Mouse (Mus musculus): ENCODE results near the gene Lrba. TPM values are rescaled to one million over a fixed set of nuclear protein-coding genes. Genes with fewer than 3 reads are reported as not detected.

The Lrba gene
- polyA plus RNA-seq, 1 experiment from 2014 or later: 7.5 TPM

DNA sequence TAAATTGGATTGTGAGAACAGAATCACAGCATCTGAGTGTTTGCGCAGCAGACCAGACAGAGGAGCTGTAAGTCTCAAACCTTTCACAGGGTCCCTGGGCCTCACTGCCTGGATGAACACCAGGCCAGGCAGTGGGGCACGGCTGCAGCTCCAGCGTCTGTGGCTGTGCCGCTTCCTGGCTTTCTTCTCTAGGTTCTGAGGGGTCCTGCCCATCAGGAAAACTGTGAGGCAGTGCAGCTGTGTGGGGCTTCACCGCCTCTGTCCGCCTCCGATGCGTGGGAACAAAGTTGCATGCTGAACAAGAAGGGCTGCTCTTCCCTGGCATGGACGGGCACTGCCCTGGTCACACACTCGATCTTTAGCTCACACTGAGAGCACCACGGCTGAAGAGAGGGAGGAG is 560.5 kb downstream of the Lrba start:
- H3K9me3 ChIP-seq: no peaks in the 10 kb centered on the region
- ATAC-seq (ENCODE audit: low FRiP score): no peak
- H3K4me2 ChIP-seq: no peak overlapping the region
- WGBS: 80% methylated on average over 11 of the region's 11 CpGs
- H3K4me1 ChIP-seq (replicated peaks): peaks cover 36% of the 10 kb centered on the region
- H3K9ac ChIP-seq: no peak overlapping the region
- H3K36me3 ChIP-seq: peaks cover 61% of the 10 kb centered on the region
- no peak overlapping the region for H3K4me3 ChIP-seq
- H3K27me3 ChIP-seq: no peaks in the 10 kb centered on the region
- peak overlapping the region; percentile 35; the same call in 1 of the 2 replicates for H3K27ac ChIP-seq

DNA sequence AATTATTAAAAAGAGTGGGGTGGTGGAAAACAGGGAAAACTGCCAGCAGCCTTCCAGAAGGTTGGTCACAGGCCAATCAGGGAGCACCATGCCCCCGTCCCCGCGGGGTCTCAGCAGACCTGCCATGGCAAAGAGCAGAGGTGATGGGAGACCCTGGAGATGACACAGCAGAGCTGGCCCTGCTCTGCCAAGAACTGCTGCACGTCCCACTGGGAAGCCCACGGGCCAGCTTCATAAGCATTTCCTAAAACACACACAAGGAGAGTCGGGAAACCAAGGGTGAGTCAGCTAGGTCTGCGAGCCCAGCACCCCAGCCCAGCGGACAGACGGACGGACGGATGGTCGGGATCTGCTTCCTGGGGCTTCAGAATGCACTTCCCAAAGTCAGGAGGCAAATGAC is 561.8 kb downstream of the Lrba start:
- Histone ChIP-seq H3K4me1 (replicated peaks) (peaks cover 36% of the 10 kb centered on the region), H3K4me2 (no peak overlapping the region), H3K27me3 (no peaks in the 10 kb centered on the region), H3K27ac (peak overlapping the region; percentile 73), H3K9ac (no peak overlapping the region), H3K36me3 (peaks cover 61% of the 10 kb centered on the region), H3K9me3 (no peaks in the 10 kb centered on the region), H3K4me3 (no peak overlapping the region)
- no peak for ATAC-seq (ENCODE audit: low FRiP score)
- WGBS: 89% methylated on average over 12 of the region's 12 CpGs

DNA sequence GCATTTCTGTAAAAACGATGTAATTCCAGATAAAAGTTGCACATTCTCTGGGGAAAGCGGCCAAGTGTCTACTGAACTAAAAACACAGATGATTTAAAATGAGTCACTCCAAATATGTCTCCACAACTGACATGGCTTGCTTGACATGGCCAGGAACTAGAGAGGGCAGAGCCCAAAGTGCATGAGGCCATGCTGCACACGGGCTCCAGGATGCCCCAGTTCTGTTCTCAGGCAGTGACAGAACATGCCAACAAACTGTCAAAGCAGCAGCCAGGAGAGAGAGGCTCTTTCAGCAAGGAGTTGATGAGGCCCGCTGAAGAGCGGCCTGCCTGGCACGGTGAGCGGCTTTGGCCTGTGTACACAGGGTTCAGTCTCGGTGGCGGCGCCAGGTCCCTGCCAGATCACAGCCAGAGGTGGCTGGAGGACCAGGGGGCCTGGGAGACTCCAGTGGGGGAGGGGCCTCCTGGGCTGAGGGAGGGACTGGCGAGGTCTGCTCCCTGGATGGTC is 562.4 kb downstream of the Lrba start:
- Histone ChIP-seq H3K4me2 (no peak overlapping the region), H3K4me3 (no peak overlapping the region), H3K4me1 (replicated peaks) (peaks cover 36% of the 10 kb centered on the region), H3K36me3 (peaks cover 64% of the 10 kb centered on the region), H3K9ac (0 out of 2 replicates have a peak overlapping the region, but pooled peaks have one; percentile 6), H3K27me3 (no peaks in the 10 kb centered on the region), H3K27ac (peak overlapping the region; percentile 73), H3K9me3 (no peaks in the 10 kb centered on the region)
- 61% methylated on average over 11 of the region's 11 CpGs for WGBS
- ATAC-seq (ENCODE audit: low FRiP score): peak; percentile 72

DNA sequence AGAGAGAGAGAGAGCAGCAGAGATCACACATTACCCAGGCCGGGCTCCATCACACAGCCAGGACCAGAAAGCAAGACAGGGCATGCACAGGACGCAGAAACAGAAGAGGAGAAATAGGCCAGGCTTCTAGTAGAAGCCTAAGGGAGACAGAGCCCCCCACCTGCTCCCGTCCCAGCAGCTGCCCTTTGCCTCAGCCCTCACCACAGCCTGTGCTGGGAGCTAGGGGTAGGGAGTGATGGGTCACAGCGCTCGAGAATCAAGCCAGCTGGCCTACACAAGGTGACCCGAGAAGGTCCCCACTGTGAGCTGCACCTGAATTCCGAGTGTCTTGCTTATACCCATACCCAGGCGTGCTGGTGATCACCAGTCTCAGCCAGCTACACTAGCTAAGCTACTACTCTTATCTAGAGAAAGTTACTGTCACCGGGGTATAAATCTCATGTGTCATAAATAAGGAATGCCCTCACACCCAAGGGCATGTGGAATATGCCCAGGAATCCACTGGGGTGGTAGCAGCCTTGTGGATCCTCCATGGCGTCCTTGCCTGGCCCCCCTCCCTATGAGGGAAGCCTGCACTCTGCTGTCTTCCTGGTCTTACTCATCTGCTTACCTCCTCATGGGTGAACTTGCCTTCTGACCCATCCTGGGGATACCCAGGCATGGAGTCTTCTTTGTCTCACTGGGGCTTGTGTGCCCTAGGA is 563.1 kb downstream of the Lrba start:
- Histone ChIP-seq H3K9me3 (no peaks in the 10 kb centered on the region), H3K27me3 (no peaks in the 10 kb centered on the region), H3K4me3 (no peak overlapping the region), H3K4me2 (no peak overlapping the region), H3K36me3 (peaks cover 70% of the 10 kb centered on the region), H3K9ac (peak overlapping the region; percentile 6; the same call in 1 of the 2 replicates), H3K4me1 (replicated peaks) (peaks cover 36% of the 10 kb centered on the region), H3K27ac (peak overlapping the region; percentile 73)
- ATAC-seq (ENCODE audit: low FRiP score): 0 out of 2 replicates have a peak, but pooled peaks have one; percentile 14
- 87% methylated on average over 10 of the region's 10 CpGs for WGBS

DNA sequence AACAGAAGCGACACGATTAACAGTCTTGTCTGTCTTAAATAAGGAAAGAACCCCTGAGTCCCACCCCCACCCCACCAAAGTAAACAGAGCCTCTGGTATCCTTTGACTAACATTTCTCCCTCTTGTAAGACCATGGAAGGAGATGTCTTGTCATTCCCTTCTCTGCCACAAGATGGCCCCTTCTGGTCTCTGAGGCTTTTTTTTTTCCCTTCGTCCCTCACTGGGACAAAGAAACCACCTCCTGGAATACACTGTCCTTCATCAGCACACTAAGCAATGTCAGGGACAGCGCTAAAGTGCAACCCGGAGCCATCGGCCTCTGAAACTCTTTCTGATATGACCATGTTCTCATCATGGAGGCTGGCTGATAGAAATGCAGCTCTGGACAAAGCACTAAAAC is 564.2 kb downstream of the Lrba start:
- Histone ChIP-seq H3K27ac (peak overlapping the region; percentile 80), H3K9ac (no peak overlapping the region), H3K36me3 (peaks cover 77% of the 10 kb centered on the region), H3K27me3 (no peaks in the 10 kb centered on the region), H3K4me1 (replicated peaks) (peaks cover 41% of the 10 kb centered on the region), H3K9me3 (no peaks in the 10 kb centered on the region), H3K4me3 (no peak overlapping the region), H3K4me2 (no peak overlapping the region)
- WGBS: 43% methylated on average over 6 of the region's 6 CpGs
- ATAC-seq (ENCODE audit: low FRiP score): no peak

DNA sequence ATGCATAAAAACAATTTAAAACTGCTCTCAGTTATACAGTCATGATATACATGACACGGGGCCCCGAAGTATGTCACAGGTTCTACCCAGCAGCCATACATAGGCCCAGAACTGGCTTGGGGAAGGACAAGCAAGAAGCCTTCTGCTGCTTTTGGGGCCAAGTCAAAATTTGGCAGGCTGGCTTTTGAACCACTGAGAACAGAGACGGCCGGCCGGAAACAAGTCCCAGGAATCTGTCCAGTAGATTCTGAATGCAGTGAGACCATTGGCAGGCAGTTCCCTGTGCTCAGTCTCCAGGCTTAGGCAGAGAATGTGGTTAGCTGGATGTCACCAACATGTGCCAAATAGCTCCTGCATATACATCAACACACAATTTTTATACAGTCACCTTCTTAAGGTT is 565.3 kb downstream of the Lrba start:
- no peaks in the 10 kb centered on the region for H3K9me3 ChIP-seq
- H3K4me3 ChIP-seq: no peak overlapping the region
- H3K36me3 ChIP-seq: peaks cover 73% of the 10 kb centered on the region
- WGBS: 86% methylated on average over 5 of the region's 5 CpGs
- peaks cover 47% of the 10 kb centered on the region for H3K4me1 ChIP-seq (replicated peaks)
- H3K9ac ChIP-seq: no peak overlapping the region
- no peaks in the 10 kb centered on the region for H3K27me3 ChIP-seq
- no peak overlapping the region for H3K4me2 ChIP-seq
- no peak for ATAC-seq (ENCODE audit: low FRiP score)
- no peak overlapping the region for H3K27ac ChIP-seq

DNA sequence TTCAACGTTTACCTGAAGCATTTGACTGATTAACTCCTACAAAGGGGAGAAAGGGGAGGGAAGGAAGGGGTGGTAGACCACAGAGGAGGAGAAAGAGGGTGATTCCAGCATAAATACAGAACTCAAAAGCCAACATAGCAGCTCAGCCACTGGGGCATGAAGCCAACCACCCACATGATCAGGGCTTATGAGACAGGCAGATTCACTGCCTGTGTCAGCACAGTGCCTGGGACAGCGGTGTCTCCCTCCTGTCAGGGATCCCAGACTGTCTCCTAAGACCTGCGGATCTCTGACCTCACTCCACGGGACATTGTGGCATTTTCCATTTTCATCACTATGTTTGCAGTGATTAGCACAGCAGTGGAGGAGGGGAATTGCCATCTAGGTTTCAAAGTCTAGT is 568.8 kb downstream of the Lrba start:
- Histone ChIP-seq H3K9ac (no peak overlapping the region), H3K4me3 (no peak overlapping the region), H3K27me3 (no peaks in the 10 kb centered on the region), H3K36me3 (peaks cover 66% of the 10 kb centered on the region), H3K9me3 (no peaks in the 10 kb centered on the region), H3K4me1 (replicated peaks) (peaks cover 21% of the 10 kb centered on the region), H3K27ac (peak overlapping the region; percentile 40; the same call in 1 of the 2 replicates), H3K4me2 (no peak overlapping the region)
- ATAC-seq (ENCODE audit: low FRiP score): no peak
- 80% methylated on average over 4 of the region's 4 CpGs for WGBS

DNA sequence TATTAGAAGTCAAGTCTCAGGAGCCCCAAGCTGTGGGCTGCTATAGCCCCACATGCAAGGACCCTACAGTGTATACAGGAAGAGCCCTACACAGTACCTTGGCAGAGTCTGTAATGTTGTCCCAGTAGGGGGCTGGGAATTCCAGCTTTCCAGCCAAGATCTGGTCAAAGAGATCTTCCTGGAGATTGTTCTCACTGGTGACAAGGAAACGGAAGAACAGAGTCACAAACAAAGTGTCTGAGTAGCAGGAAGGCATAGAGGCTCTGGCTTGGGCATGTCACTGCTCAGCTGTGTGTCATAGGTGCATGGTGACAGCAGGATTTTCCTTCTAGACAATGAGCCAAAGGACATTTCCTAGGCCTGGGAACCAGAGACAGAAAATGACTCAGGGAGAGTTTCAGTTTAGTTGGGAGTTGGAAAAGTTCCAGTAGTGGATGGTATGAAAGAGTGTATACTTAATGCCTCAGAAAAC is 569.3 kb downstream of the Lrba start:
- 0 out of 2 replicates have a peak, but pooled peaks have one; percentile 44 for ATAC-seq (ENCODE audit: low FRiP score)
- Histone ChIP-seq H3K4me3 (no peak overlapping the region), H3K9ac (no peak overlapping the region), H3K27ac (0 out of 2 replicates have a peak overlapping the region, but pooled peaks have one; percentile 40), H3K4me2 (no peak overlapping the region), H3K27me3 (no peaks in the 10 kb centered on the region), H3K4me1 (replicated peaks) (peaks cover 17% of the 10 kb centered on the region), H3K9me3 (no peaks in the 10 kb centered on the region), H3K36me3 (peaks cover 69% of the 10 kb centered on the region)
- WGBS: 53% methylated on average over 1 of the region's 1 CpGs

DNA sequence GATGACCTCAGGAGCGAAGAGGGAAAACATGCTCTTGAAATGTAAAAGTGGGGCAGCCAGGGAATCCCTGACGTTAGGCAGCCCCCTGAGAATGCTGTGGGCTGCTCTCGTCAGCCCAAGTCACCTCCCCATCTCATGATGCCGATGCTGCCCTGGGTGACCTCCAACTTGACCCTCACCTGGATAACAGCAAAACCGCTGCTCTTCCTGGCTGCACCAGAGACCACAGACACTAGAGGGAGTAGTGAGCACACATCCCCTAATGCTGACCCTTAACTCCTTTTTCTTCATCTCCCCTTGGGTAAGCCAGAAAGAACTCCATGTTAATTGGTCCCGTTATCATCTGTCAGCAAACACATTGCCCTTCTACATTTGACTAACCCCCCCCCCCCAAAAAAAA is 572.2 kb downstream of the Lrba start:
- H3K4me1 ChIP-seq (replicated peaks): peaks cover 22% of the 10 kb centered on the region
- ATAC-seq (ENCODE audit: low FRiP score): no peak
- no peak overlapping the region for H3K4me2 ChIP-seq
- no peak overlapping the region for H3K9ac ChIP-seq
- no peaks in the 10 kb centered on the region for H3K9me3 ChIP-seq
- peaks cover 62% of the 10 kb centered on the region for H3K36me3 ChIP-seq
- H3K27me3 ChIP-seq: no peaks in the 10 kb centered on the region
- WGBS: 45% methylated on average over 6 of the region's 6 CpGs
- no peak overlapping the region for H3K27ac ChIP-seq
- no peak overlapping the region for H3K4me3 ChIP-seq

DNA sequence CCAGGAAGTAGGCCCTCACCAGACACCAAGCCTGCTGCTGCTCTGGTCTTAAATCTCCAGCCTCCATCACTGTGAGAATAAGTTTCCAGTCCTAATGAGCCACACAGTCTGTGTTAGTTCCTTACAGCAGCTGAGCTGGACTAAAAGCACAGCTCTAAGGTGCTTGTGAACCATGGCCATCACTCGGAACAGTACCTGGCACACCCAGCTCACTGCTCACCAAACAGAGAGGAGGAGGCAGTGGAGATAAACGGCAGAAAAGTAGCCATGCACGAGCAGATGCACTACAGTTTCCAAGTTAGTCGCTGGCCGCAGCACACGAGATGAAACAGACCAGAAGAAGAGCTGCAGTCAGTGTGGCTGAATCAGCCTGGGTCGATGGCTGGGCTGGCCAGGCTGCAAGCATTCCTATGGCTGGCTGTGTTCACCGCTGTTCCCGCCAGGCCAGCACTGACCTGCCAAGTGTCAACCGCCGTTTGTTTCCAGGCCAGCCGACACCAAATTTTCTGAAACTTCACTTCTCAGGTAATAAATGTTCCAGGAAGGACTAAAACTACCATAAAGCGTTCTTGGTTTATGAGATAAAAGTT is 573.5 kb downstream of the Lrba start:
- no peak overlapping the region for H3K9ac ChIP-seq
- H3K9me3 ChIP-seq: no peaks in the 10 kb centered on the region
- peaks cover 29% of the 10 kb centered on the region for H3K4me1 ChIP-seq (replicated peaks)
- no peaks in the 10 kb centered on the region for H3K27me3 ChIP-seq
- H3K36me3 ChIP-seq: peaks cover 50% of the 10 kb centered on the region
- no peak overlapping the region for H3K4me3 ChIP-seq
- no peak overlapping the region for H3K27ac ChIP-seq
- H3K4me2 ChIP-seq: no peak overlapping the region
- 88% methylated on average over 13 of the region's 13 CpGs for WGBS
- no peak for ATAC-seq (ENCODE audit: low FRiP score)

DNA sequence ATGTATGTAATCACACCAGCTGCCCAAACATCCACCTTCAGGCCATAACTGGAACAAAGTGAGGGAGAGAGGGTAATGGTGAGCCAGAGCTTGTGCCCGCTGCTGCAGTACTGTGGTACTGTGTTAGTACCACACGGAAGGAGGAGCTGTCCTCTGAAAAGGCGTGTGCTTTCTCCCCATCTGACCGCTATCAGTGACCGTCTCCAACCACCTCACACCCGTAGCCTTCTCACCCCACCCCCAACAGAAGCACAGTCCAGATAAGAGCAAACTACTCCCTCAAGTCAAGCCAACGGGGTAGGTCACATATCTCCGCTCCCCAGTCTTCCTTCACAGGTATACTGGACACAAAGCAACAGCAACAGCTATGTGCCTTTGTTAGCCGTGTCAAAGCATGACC is 574.6 kb downstream of the Lrba start:
- peaks cover 25% of the 10 kb centered on the region for H3K4me1 ChIP-seq (replicated peaks)
- H3K4me3 ChIP-seq: no peak overlapping the region
- H3K4me2 ChIP-seq: no peak overlapping the region
- H3K27ac ChIP-seq: no peak overlapping the region
- WGBS: 96% methylated on average over 9 of the region's 9 CpGs
- no peak overlapping the region for H3K9ac ChIP-seq
- no peaks in the 10 kb centered on the region for H3K27me3 ChIP-seq
- ATAC-seq (ENCODE audit: low FRiP score): no peak
- peaks cover 44% of the 10 kb centered on the region for H3K36me3 ChIP-seq
- no peaks in the 10 kb centered on the region for H3K9me3 ChIP-seq

DNA sequence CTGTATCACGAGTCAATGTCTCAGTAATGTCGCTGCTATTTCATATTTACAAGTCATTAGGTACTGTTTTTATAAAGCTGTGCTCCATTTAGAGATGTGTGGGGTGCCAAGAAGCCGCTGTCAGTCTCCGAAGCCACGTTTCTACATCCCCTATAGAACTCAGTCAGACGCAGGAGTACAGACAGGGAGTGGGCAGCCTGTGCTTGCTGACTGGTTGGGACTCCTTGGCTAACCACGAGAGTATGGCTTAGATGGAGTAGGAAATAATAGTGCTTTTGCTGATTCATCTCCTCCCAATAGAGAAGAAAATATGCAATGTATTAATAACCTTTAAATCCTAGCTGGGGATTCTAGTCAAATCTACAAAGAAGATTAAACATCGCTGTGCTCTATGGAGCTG is 576.4 kb downstream of the Lrba start:
- H3K4me2 ChIP-seq: no peak overlapping the region
- H3K36me3 ChIP-seq: peaks cover 53% of the 10 kb centered on the region
- H3K27me3 ChIP-seq: no peaks in the 10 kb centered on the region
- ATAC-seq (ENCODE audit: low FRiP score): no peak
- H3K9me3 ChIP-seq: no peaks in the 10 kb centered on the region
- 84% methylated on average over 8 of the region's 8 CpGs for WGBS
- H3K27ac ChIP-seq: peak overlapping the region; percentile 58
- H3K9ac ChIP-seq: 0 out of 2 replicates have a peak overlapping the region, but pooled peaks have one; percentile 49
- H3K4me3 ChIP-seq: no peak overlapping the region
- H3K4me1 ChIP-seq (replicated peaks): peaks cover 21% of the 10 kb centered on the region

All from hindbrain, embryonic 13.5 days (tissue).